Mouse (Mus musculus) natural killer cell, adult 2 months (primary cell): ENCODE measurements at regions not wholly inside any gene's neighbourhood (a gene's known extent, or its start where the extent isn't known, plus 50 kb on each side); places are given as distances from the start of the nearest gene placed in this dataset.

ENCODE experiments used
- DNase-seq, 2 experiments: peaks; one replicate each; pipeline ENCODE4 v3.0.0; 2022; ENCODE audit warnings: low spot score in 2 of 2

- DNase-seq = peak; percentile 28 to 57
These were observed 266.1 kb upstream of the Ptger4 start for GRCm38 (mm10) chr15:5510056-5510455.

DNA sequence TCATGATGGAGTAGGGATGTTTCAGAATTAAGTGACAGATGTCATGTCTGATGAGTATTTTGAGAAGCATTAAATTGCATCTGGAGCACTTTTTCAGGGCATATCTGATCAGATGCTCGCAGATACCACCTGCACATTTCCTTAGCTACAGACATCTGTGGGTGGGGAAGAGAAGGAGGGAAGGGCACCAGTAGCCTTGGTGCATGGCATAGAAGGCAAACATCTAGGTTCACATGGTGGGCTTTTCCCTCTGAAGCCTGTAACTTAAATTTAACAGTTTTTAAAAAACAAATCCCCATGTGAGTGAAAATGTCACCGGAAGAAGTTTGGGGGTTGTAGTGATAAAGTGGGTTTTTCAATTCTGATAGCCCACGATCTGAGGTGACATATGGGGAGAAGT, 267.1 kb upstream of the Ptger4 start:
- peak in 1 of 2 experiments; percentile 9 for DNase-seq

GRCm38 (mm10) chr15:5512546-5512945, 268.6 kb upstream of the Ptger4 start:
- DNase-seq = no peak

DNA sequence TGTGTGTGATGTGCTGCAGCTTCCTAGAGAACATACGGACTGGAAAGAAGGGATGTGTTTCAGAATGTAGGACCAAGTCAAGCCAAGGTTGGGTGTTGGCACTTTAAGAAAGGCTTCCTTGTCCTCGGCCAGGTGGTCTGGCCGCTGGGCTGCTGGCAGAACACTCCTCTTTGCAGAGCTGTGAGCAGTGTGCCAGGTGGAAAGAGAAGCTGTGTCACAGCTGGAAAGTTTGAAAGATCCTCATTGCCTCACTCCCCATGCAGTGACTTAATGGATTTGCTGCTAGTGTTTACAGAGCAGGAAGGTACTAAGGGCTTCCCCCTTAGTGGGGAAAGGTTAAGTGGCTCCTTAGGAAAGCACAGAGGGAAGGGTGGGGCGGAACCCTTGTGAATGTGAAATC, 269.2 kb upstream of the Ptger4 start:
- no peak for DNase-seq

- DNase-seq = peak; percentile 52 to 72
These were observed 270.2 kb upstream of the Ptger4 start for GRCm38 (mm10) chr15:5514217-5514616.

DNA sequence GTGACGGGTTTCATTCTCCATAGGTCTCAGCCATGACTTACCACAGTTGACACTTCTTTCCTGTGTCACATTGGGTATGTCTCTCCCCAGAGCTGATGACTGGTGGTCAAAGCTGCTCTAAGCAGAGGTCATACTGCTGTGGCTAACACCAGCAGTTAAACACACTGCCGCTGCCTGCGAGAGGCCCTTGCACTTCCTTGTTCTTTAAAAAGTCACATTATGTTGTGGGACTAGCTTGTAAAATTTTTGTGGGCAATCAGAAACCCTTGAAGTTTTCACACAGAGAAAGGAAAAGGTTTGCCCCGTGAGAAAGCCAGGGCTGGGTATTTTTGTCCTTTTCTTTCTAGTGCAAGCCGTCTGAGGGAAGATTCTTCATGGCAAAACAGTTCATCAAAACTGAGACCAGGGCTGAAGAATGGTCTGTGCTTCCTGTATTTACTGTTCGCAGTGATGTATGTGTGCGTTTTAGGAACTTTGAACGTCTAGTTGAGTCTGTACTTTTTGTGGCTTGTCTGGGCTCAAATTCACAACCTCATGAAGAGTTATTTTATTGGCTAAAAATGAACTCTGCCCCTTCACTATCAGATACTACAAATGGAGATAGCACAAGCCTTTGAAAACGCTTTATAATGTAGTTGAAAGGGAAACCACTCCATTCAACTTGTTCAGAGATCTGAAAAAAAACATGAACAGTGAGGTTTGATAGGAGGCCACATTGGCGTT, 273.4 kb upstream of the Ptger4 start:
- peak; percentile 79 to 90 for DNase-seq

DNA sequence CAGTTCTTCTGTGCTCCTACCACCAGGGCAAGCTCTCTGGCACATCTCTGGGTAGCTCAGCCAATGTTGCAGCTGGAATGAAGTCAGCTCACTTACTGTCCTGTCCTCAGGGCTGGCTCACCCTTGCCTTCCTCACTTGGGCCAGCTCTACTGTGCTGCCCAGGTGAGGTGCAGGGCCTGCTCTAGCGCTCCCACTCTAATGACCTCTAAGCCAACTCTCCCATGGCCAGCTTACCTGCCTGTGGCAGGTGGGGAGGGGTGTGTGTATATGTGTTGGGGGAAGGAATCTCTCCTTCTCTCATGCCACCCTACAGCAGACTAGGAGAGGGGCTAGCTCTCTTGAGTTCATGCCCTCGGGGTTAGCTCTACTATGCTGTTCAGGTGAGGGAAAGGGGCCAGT, 275.6 kb upstream of the Ptger4 start:
- no peak for DNase-seq

DNA sequence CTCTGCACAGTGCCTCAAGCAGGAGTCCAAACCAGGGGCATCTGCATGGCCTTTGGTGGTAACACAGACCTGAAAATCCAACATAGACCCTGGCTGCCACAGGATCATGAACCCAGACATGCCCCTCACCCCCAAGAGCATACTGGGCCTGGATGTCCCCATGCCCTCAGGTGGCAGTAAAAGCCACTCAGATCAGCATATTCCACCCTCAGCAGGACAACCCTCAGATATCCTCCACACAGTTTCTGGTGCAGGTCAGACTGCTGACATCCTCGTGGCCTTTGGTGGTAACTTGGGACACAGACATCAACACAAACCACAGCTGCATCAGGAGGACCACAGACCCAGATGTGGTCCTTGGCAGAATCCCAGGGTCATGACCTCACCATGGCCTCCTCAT, 276.0 kb upstream of the Ptger4 start:
- no peak for DNase-seq

- DNase-seq = no peak
These were observed 284.6 kb upstream of the Ptger4 start for GRCm38 (mm10) chr15:5528619-5529018.

GRCm38 (mm10) chr15:5533656-5534055, 289.7 kb upstream of the Ptger4 start:
- no peak for DNase-seq

GRCm38 (mm10) chr15:5537432-5537831, 293.4 kb upstream of the Ptger4 start:
- no peak for DNase-seq

DNA sequence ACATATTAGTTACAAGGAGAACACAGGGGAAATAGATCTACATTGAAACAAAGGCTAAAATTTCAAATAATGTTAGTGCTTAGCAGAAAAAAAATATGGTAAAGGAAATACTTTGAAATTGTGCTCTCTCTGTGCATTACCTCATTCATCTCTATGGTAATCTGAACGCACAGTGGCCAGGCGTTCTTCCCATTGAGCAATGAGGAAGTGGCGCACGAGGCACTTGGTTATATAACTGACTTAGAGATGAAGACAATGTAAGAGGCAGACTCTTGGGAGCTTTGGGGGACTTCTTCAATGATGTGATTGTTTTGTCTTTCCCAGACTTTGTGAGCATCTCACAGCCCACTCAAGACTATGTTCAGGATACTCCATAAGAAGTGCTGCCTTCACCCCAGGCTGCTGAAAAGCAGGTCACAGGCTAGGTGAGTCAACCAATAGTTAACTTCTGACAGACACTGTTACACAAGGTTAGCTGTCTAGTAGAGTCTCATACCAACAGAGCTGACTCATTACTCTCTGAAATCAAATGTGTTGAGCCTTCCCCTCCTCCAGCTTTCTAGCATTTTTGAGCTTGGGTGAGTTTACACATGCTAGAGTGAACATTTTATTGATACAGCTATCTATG, 295.4 kb upstream of the Ptger4 start:
- DNase-seq = no peak

DNA sequence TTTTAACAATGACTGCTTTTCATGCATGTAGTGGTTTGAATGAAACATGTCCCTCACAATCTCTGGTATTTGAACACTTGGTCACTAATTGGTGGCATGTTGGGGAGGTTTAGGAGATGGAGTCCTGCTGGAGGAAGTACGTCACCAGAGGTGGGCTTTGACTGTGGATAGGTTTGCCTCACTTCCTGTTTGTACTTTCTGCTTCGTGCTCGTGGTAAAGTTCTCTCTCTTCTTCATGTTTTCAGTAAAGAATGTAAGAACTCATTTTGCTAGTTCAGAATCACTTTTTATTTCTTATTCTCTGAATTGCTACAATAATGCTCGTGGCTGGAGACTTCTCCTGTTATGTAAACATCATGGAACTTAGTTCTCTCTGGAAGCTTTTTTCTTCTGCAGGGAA, 310.5 kb upstream of the Ptger4 start:
- peak; percentile 33 to 46 for DNase-seq

DNA sequence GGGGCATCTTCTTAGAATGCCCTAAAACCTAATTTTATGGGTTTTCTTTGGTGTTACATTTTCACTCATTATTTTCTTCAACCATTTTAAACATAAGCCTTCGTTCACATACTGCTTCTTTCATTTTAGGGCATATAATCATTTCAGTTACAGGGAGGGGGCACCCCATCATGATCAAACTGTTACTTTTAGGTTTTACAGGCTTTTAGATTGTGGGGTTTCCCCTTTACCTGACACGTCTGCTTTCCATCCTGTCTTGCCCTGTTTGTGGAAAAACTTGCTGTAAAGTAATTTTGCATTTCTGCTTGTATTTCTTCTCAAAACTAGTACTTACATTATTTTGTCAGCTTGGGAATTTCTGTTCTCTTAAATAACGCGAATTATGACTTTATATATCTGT, 310.9 kb upstream of the Ptger4 start:
- peak; percentile 20 to 41 for DNase-seq

GRCm38 (mm10) chr15:5555381-5556066, 311.5 kb upstream of the Ptger4 start:
- no peak for DNase-seq

- no peak for DNase-seq
These were observed 317.8 kb upstream of the Ptger4 start for GRCm38 (mm10) chr15:5561783-5562182.

GRCm38 (mm10) chr15:5574366-5574765, 330.4 kb upstream of the Ptger4 start:
- no peak for DNase-seq

DNA sequence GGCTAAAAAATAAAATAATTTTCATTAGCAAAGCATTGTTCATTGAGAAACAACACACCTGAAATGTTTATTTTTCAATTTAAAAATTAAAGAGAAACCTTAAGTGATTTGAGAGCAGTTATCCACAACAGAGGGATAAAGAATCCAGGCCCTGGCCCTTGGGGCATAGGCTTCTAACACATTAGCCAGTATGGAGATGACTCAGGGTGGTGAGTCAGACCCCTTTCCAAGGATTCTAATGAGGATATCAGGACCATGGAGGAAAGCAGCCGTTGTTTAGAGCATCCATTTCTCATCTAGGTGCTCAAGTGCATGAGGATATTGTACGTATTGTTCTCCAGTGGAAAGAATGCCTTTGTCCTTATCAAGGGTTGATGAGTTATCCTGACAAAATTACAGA, 335.6 kb upstream of the Ptger4 start:
- DNase-seq = no peak

- no peak for DNase-seq
These were observed 336.4 kb upstream of the Ptger4 start for GRCm38 (mm10) chr15:5580416-5580815.

- DNase-seq = no peak
These were observed 340.4 kb upstream of the Ptger4 start for GRCm38 (mm10) chr15:5584381-5584780.

GRCm38 (mm10) chr15:5604732-5605266, 360.8 kb upstream of the Ptger4 start:
- no peak for DNase-seq

DNA sequence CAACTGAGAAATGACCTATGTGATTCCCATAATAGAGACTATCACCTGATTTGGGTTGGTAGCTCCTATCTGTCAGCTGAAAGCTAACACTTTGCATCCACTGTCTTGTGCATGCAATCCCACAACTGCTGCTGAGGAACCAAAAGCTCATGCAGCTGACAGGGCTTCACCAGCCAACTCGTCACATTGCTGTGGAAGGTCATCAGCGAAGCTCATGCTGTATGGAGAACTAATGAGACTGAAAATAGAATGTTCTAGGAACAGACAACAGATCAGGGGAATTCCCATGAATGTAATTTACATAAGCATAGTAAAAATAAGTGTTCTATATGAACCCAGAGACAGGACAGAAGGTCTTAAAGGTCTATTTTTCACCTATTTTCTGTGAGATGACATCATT, 363.5 kb upstream of the Ptger4 start:
- DNase-seq = peak in 1 of 2 experiments; percentile 9

DNA sequence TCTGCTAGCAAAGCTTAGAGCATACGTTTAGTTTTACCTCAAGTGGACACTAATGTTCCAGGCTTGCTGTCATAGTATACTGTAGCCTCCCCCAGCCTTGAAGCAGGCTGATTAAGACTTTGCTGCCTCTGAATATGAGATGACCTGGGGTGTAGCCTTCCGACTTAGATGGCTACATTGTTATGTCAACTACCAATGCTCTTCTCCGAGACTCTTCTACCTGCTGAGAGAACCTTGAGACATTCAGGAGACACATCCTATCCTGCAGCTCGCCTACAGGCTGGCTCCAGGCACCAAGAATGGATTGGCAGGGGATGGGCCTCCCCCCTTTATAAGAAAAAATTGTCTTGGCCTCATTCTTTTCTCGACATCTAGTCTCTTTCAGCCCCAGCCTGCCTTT, 379.0 kb upstream of the Ptger4 start:
- no peak for DNase-seq
